Mouse (Mus musculus): Measurements from ENCODE around the gene Slc25a3. TPM values are rescaled to one million over a fixed set of nuclear protein-coding genes. Genes with fewer than 3 reads are reported as not detected.

Gene Slc25a3
- polyA plus RNA-seq, 1 experiment from 2014 or later: 608 TPM

DNA sequence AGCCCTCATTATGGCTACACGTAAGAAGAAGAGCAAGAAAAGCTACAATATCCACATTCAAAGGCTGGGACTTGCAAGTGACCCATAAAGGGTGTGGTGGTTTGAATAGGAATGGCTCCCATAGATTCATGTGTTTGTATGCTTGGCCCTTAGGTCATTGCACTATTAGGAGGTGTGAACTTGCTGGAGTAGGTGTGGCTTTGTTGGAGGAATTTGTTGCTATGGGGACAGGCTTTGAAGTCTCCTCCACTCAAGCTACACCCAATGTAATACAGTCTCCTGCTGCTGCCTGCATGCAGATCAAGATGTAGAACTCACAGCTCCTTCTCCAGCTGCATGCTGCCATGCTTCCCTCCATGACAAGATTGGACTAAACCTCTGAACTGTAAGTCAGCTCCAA is 7.7 kb upstream of the Slc25a3 start:
- 76% methylated on average over 1 of the region's 1 CpGs for WGBS
- Histone ChIP-seq H3K4me3 (ENCODE audit: low read depth, low read length) (no peak overlapping the region), H3K4me1 (replicated peaks; ENCODE audit: control insufficient read depth, insufficient read depth, low read length) (no peaks in the 10 kb centered on the region), H3K4me2 (ENCODE audit: low read length) (no peak overlapping the region), H3K9me3 (ENCODE audit: control insufficient read depth, low read length) (no peaks in the 10 kb centered on the region), H3K27ac (ENCODE audit: low read depth) (no peak overlapping the region), H3K9ac (ENCODE audit: low read length) (no peak overlapping the region), H3K27me3 (replicated peaks; ENCODE audit: control insufficient read depth, insufficient read depth, low read length) (no peaks in the 10 kb centered on the region), H3K36me3 (ENCODE audit: control insufficient read depth, insufficient read depth, low read length) (no peaks in the 10 kb centered on the region)
- ATAC-seq (replicated peaks; ENCODE audit: low FRiP score, low TSS enrichment, low read depth) (no peak), DNase-seq (ENCODE audit: low spot score) (no peak)

DNA sequence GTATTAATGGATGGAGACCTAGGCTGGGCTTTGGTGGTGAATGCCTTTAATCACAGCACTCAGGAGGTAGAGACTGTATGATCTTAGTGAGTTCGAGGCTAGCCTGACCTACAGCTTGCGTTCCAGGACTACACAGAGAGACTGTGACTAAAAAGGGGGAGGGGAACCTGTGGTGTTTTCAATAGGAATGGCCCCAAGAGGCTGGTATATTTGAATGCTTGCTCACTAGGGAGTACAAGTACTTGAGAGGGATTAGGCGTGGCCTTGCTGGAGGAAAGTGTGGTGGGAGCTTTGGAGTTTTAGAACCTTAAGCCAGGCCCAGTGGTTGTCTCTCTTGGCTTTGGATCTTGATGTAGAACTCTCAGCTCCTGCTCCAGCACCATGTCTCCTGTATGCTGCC is 6.9 kb upstream of the Slc25a3 start:
- no peak for ATAC-seq (replicated peaks; ENCODE audit: low FRiP score, low TSS enrichment, low read depth)
- H3K4me1 ChIP-seq (replicated peaks; ENCODE audit: control insufficient read depth, insufficient read depth, low read length): no peaks in the 10 kb centered on the region
- WGBS: 85% methylated on average over 3 of the region's 3 CpGs
- no peak overlapping the region for H3K27ac ChIP-seq (ENCODE audit: low read depth)
- no peaks in the 10 kb centered on the region for H3K36me3 ChIP-seq (ENCODE audit: control insufficient read depth, insufficient read depth, low read length)
- DNase-seq (ENCODE audit: low spot score): no peak
- H3K9me3 ChIP-seq (ENCODE audit: control insufficient read depth, low read length): no peaks in the 10 kb centered on the region
- no peak overlapping the region for H3K9ac ChIP-seq (ENCODE audit: low read length)
- H3K4me3 ChIP-seq (ENCODE audit: low read depth, low read length): no peak overlapping the region
- H3K4me2 ChIP-seq (ENCODE audit: low read length): no peak overlapping the region
- H3K27me3 ChIP-seq (replicated peaks; ENCODE audit: control insufficient read depth, insufficient read depth, low read length): no peaks in the 10 kb centered on the region

DNA sequence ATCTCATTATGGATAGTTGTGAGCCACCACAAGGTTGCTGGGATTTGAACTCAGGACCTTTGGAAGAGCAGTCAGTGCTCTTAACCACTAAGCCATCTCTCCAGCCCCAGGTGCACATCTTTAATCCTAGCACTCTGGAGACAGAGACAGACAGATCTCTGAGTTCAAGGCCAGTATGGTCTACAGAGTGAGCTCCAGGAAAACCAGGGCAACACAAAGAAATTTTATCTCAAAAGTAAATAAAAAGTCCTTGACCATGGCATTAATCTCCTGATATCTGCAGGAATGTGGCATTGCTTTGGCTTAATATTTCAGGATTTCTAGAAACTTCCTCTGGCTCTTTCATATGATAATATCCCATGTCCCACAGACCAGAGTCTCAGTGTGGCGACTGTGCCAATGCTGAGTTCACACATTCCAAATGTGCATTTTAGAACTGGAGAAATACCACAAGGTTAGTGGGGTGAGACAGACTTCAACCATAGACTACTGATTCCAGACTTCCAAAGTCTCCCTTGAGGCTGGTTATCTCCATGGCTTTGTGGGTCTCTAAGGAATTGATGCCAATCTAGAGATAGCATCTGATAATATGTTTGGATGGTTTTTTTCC is 4.8 kb upstream of the Slc25a3 start:
- DNase-seq (ENCODE audit: low spot score) (no peak), ATAC-seq (replicated peaks; ENCODE audit: low FRiP score, low TSS enrichment, low read depth) (no peak)
- H3K4me3 ChIP-seq (ENCODE audit: low read depth, low read length): no peak overlapping the region
- H3K9me3 ChIP-seq (ENCODE audit: control insufficient read depth, low read length): no peaks in the 10 kb centered on the region
- H3K4me2 ChIP-seq (ENCODE audit: low read length): no peak overlapping the region
- H3K27me3 ChIP-seq (replicated peaks; ENCODE audit: control insufficient read depth, insufficient read depth, low read length): no peaks in the 10 kb centered on the region
- WGBS: 78% methylated on average over 1 of the region's 1 CpGs
- no peak overlapping the region for H3K27ac ChIP-seq (ENCODE audit: low read depth)
- no peaks in the 10 kb centered on the region for H3K36me3 ChIP-seq (ENCODE audit: control insufficient read depth, insufficient read depth, low read length)
- no peak overlapping the region for H3K9ac ChIP-seq (ENCODE audit: low read length)
- H3K4me1 ChIP-seq (replicated peaks; ENCODE audit: control insufficient read depth, insufficient read depth, low read length): no peaks in the 10 kb centered on the region

DNA sequence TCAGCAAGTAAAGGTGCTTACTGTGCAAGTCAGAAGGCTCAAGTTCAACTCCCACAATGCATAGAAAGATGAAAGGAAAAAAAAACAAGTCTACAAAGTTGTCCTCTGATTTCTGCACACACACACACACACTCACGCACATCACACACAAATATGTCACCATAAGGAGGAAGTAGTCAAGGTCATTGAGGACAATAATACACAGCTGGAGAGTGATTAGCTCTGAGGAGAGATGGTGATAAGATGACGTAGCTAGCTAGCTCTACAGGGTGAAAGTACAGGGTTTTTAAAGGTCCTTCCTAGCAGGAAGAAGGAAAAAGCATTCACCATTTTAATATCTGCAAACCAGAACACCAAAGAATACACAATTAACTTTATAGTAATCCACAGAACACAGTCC is 3.5 kb upstream of the Slc25a3 start:
- no peak overlapping the region for H3K27ac ChIP-seq (ENCODE audit: low read depth)
- DNase-seq (ENCODE audit: low spot score) (no peak), ATAC-seq (replicated peaks; ENCODE audit: low FRiP score, low TSS enrichment, low read depth) (no peak)
- H3K9me3 ChIP-seq (ENCODE audit: control insufficient read depth, low read length): no peaks in the 10 kb centered on the region
- H3K27me3 ChIP-seq (replicated peaks; ENCODE audit: control insufficient read depth, insufficient read depth, low read length): no peaks in the 10 kb centered on the region
- H3K36me3 ChIP-seq (ENCODE audit: control insufficient read depth, insufficient read depth, low read length): peaks cover 3% of the 10 kb centered on the region; the same call in 1 of the 2 replicates
- WGBS: 62% methylated on average over 2 of the region's 2 CpGs
- no peak overlapping the region for H3K9ac ChIP-seq (ENCODE audit: low read length)
- no peak overlapping the region for H3K4me2 ChIP-seq (ENCODE audit: low read length)
- H3K4me3 ChIP-seq (ENCODE audit: low read depth, low read length): no peak overlapping the region
- peaks cover 6% of the 10 kb centered on the region; the same call in 1 of the 2 replicates for H3K4me1 ChIP-seq (replicated peaks; ENCODE audit: control insufficient read depth, insufficient read depth, low read length)

DNA sequence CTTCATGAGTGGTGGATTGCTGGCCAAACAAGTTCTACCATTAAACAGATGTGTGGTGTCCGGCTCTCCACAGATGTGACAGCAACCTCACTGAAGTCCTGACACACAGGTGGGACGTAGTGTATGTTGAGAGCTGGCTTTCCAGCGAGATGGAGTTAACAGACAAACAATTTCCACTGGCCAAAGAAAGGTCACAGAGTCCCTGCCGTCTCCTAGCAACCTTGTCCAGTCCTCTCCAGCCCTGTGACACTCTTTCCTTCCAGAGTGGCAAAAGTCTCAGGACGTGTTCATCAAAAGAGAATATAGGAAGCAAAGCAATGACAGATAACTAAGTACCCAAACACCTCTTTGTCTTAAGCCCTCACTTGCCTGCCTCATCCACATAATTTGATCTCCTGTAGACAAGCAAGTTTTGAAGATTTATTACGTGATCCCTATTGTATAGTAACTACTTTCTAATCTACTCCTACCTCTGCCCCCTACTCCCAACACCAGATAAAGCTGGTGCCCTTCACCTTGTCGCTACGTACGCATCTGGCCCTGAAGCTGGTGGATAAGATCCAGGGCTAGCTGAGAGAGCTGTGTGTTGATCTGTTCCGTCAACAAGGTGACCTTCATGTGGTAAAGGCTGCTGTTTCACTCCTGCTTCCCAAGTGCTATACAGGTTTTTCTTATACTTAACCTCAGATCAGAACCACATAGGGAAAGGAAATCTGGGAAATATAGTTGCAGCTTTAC is 2.9 kb upstream of the Slc25a3 start:
- no peak overlapping the region for H3K4me3 ChIP-seq (ENCODE audit: low read depth, low read length)
- peaks cover 12% of the 10 kb centered on the region for H3K4me1 ChIP-seq (replicated peaks; ENCODE audit: control insufficient read depth, insufficient read depth, low read length)
- H3K9me3 ChIP-seq (ENCODE audit: control insufficient read depth, low read length): no peaks in the 10 kb centered on the region
- H3K9ac ChIP-seq (ENCODE audit: low read length): no peak overlapping the region
- H3K27me3 ChIP-seq (replicated peaks; ENCODE audit: control insufficient read depth, insufficient read depth, low read length): no peaks in the 10 kb centered on the region
- no peak for ATAC-seq (replicated peaks; ENCODE audit: low FRiP score, low TSS enrichment, low read depth)
- DNase-seq (ENCODE audit: low spot score): no peak
- whole genome bisulfite sequencing: 62% methylated on average over 10 of the region's 10 CpGs
- H3K36me3 ChIP-seq (ENCODE audit: control insufficient read depth, insufficient read depth, low read length): peaks cover 9% of the 10 kb centered on the region
- H3K27ac ChIP-seq (ENCODE audit: low read depth): no peak overlapping the region
- no peak overlapping the region for H3K4me2 ChIP-seq (ENCODE audit: low read length)

DNA sequence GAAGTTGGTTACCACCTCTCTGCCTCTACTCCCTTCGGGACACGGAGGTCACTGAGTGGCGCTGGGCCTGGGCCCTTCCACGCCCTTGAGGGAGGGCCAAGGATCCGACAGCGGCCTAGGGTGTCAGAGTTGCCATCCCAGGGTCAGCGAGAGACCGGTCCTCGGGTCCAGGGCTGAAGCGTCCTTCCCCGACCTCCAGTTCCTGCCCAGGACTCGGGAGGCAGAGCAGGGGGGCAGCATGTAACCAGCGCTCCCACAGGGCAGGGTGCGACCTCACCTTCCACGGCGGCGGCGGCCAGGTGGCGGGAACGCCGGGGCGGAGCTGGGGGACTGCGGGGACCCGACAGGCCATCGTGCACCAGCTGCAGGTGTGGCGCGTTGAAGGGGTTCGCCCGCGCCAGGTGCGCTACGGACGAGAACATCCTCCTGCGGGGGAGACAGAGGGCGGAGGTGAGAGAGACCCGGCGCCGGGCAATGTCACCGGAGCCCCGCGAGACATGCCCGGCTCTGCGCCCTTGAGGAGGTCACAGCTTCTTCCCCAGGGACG is 505 bp downstream of the Slc25a3 start:
- peak overlapping the region; percentile 89 for H3K27ac ChIP-seq (ENCODE audit: low read depth)
- DNase-seq (ENCODE audit: low spot score) (no peak), ATAC-seq (replicated peaks; ENCODE audit: low FRiP score, low TSS enrichment, low read depth) (peak; percentile 62)
- H3K4me2 ChIP-seq (ENCODE audit: low read length): peak overlapping the region; percentile 60
- H3K4me1 ChIP-seq (replicated peaks; ENCODE audit: control insufficient read depth, insufficient read depth, low read length): peaks cover 12% of the 10 kb centered on the region
- H3K4me3 ChIP-seq (ENCODE audit: low read depth, low read length): peak overlapping the region; percentile 98
- peak overlapping the region; percentile 97 for H3K9ac ChIP-seq (ENCODE audit: low read length)
- no peaks in the 10 kb centered on the region for H3K27me3 ChIP-seq (replicated peaks; ENCODE audit: control insufficient read depth, insufficient read depth, low read length)
- peaks cover 42% of the 10 kb centered on the region for H3K36me3 ChIP-seq (ENCODE audit: control insufficient read depth, insufficient read depth, low read length)
- no peaks in the 10 kb centered on the region for H3K9me3 ChIP-seq (ENCODE audit: control insufficient read depth, low read length)
- WGBS: under 1% methylated on average over 44 of the region's 44 CpGs

DNA sequence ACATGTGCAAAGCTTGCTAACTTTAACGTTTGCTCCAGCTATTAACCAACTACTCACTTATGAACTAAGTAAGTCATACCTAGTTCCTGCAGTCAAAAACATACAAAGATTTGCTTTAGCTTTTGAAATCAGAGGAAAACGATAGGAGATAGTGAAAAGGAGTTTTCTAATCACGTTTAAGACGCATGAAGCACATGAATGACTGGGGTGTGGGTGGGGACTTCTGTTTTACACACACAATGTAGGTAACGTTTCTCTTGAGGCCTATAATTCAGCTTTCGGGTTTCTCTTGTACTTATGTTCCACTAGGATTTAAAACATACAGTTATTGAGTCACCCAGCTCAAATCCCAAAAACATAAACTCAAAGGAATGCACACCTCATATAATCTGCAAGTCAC is 1.2 kb downstream of the Slc25a3 start:
- Histone ChIP-seq H3K4me2 (ENCODE audit: low read length) (peak overlapping the region; percentile 60), H3K36me3 (ENCODE audit: control insufficient read depth, insufficient read depth, low read length) (peaks cover 49% of the 10 kb centered on the region), H3K4me3 (ENCODE audit: low read depth, low read length) (peak overlapping the region; percentile 98), H3K27ac (ENCODE audit: low read depth) (no peak overlapping the region), H3K4me1 (replicated peaks; ENCODE audit: control insufficient read depth, insufficient read depth, low read length) (peaks cover 12% of the 10 kb centered on the region), H3K9ac (ENCODE audit: low read length) (peak overlapping the region; percentile 97), H3K9me3 (ENCODE audit: control insufficient read depth, low read length) (no peaks in the 10 kb centered on the region), H3K27me3 (replicated peaks; ENCODE audit: control insufficient read depth, insufficient read depth, low read length) (no peaks in the 10 kb centered on the region)
- no peak for ATAC-seq (replicated peaks; ENCODE audit: low FRiP score, low TSS enrichment, low read depth)
- no peak for DNase-seq (ENCODE audit: low spot score)
- 32% methylated on average over 6 of the region's 6 CpGs for WGBS

DNA sequence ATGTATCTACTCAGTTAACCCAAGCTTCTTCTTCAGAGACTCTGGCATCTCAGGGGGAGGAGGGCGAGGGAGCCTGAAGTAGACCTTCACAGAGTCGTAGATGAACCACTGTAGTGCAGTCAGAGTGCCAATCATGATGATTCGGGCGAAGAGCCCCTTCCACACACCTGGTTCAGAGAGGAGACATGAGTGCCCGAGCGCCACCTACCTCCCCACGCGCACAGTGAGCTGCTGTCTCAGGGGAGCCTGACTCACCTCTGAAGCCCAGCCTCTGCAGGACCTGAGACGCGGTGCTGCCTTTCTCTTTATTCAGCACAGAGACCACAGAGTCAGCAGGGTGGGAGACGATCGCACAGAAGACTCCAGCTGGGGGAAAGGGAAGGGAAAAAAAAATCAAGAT is 6.9 kb downstream of the Slc25a3 start:
- WGBS: 93% methylated on average over 12 of the region's 12 CpGs
- Histone ChIP-seq H3K27ac (ENCODE audit: low read depth) (no peak overlapping the region), H3K4me3 (ENCODE audit: low read depth, low read length) (no peak overlapping the region), H3K9ac (ENCODE audit: low read length) (no peak overlapping the region), H3K9me3 (ENCODE audit: control insufficient read depth, low read length) (peaks cover 3% of the 10 kb centered on the region; the same call in 1 of the 2 replicates), H3K27me3 (replicated peaks; ENCODE audit: control insufficient read depth, insufficient read depth, low read length) (no peaks in the 10 kb centered on the region), H3K36me3 (ENCODE audit: control insufficient read depth, insufficient read depth, low read length) (peaks cover 87% of the 10 kb centered on the region), H3K4me1 (replicated peaks; ENCODE audit: control insufficient read depth, insufficient read depth, low read length) (peaks cover 2% of the 10 kb centered on the region; the same call in 1 of the 2 replicates), H3K4me2 (ENCODE audit: low read length) (no peak overlapping the region)
- DNase-seq (ENCODE audit: low spot score) (no peak), ATAC-seq (replicated peaks; ENCODE audit: low FRiP score, low TSS enrichment, low read depth) (no peak)
